Mouse (Mus musculus) liver, adult 2 months (tissue): ENCODE measurements around the gene Adgrl2. TPM values are rescaled to one million over a fixed set of nuclear protein-coding genes. Genes with fewer than 3 reads are reported as not detected.
A peak's percentile ranks its signal among the peaks of the same experiment; 100 is the strongest.

Source experiments
- DNase-seq: peaks from one replicate; pipeline ENCODE4 v3.0.0-alpha.2; 2011; ENCODE audit warnings: low read depth, low spot score; ENCODE audit errors: extremely low read depth
- H3K27ac ChIP-seq: fragments of 200-500 bp; replicated peaks from 2 replicates; pipeline ENCODE4 v1.5.1; 2012; ENCODE audit warnings: low read depth, mild to moderate bottlenecking, control low read depth, inconsistent platforms, low read length; ENCODE audit not compliant: insufficient read depth
- H3K27me3 ChIP-seq: fragments of 200-500 bp; 2 replicates; pipeline ENCODE4 v1.6.1; 2012; ENCODE audit warnings: mild to moderate bottlenecking, moderate library complexity, low read length, inconsistent platforms; ENCODE audit not compliant: control insufficient read depth, insufficient read depth
- H3K36me3 ChIP-seq: fragments of 200-500 bp; 2 replicates; pipeline ENCODE4 v1.6.1; 2012; ENCODE audit warnings: low read length, inconsistent platforms; ENCODE audit not compliant: control insufficient read depth, insufficient read depth
- H3K4me1 ChIP-seq: fragments of 200-500 bp; 2 replicates; pipeline ENCODE4 v1.6.1; 2011; ENCODE audit warnings: low read length; ENCODE audit not compliant: control insufficient read depth, insufficient read depth
- H3K4me3 ChIP-seq: fragments of 200-500 bp; 2 replicates; pipeline ENCODE4 v1.5.1; 2011; ENCODE audit warnings: low read depth, mild to moderate bottlenecking, control low read depth, low read length, moderate library complexity; ENCODE audit not compliant: insufficient read depth
- H3K79me2 ChIP-seq: fragments of 200-500 bp; 2 replicates; pipeline ENCODE4 v1.6.1; 2012; ENCODE audit warnings: inconsistent platforms, mild to moderate bottlenecking, low read length, moderate library complexity; ENCODE audit not compliant: control insufficient read depth, insufficient read depth
- H3K9ac ChIP-seq: fragments of 200-500 bp; 2 replicates; pipeline ENCODE4 v1.6.1; 2012; ENCODE audit warnings: low read depth, mild to moderate bottlenecking, control low read depth, inconsistent platforms, low read length
- CTCF ChIP-seq: fragments of 200-500 bp; IDR thresholded peaks from 2 replicates; pipeline ENCODE4 v1.5.1; 2011; ENCODE audit warnings: low read depth, low read length, control low read depth
- POLR2A ChIP-seq: fragments of 200-500 bp; IDR thresholded peaks from 2 replicates; pipeline ENCODE4 v1.6.1; 2011; ENCODE audit warnings: low read length, control low read depth; ENCODE audit not compliant: insufficient read depth; ENCODE audit errors: extremely low read depth
- WGBS: fragments of 180-500 bp; shearing (Covaris S2); methylation state at CpG from one replicate; pipeline ENCODE4 v1.1.7; 2018; 5-methylcytosine and 5-hydroxymethylcytosine counted together
- polyA plus RNA-seq: library from polyadenylated mRNA; depleted of rRNA; stranded (reverse); fragments of >200 nt; gene quantifications from 2 replicates; pipeline ENCODE4 v1.2.3, GENCODE M21; 2012
- total RNA-seq: library from RNA; depleted of rRNA; stranded (reverse); fragments of >200 nt; gene quantifications from 2 replicates; pipeline ENCODE4 v1.2.3, GENCODE M21; 2014

The Adgrl2 gene
- total and polyA plus RNA-seq, 2 experiments: 26.2 to 27.9 TPM

- Histone ChIP-seq H3K79me2 (peaks cover 57% of the 10 kb centered on the region), H3K4me3 (peak overlapping the region; percentile 31), H3K36me3 (no peaks in the 10 kb centered on the region), H3K9ac (peak overlapping the region; percentile 70), H3K27ac (peak overlapping the region; percentile 79), H3K27me3 (no peaks in the 10 kb centered on the region), H3K4me1 (peaks cover 27% of the 10 kb centered on the region)
- no peak for TF ChIP-seq POLR2A
- no peak for TF ChIP-seq CTCF
- peak; percentile 86 for DNase-seq
- 25% methylated on average over 13 of the region's 13 CpGs for WGBS
Observed at GRCm38 (mm10) chr3:148964991-148965605, 25.3 kb downstream of the Adgrl2 start.

DNA sequence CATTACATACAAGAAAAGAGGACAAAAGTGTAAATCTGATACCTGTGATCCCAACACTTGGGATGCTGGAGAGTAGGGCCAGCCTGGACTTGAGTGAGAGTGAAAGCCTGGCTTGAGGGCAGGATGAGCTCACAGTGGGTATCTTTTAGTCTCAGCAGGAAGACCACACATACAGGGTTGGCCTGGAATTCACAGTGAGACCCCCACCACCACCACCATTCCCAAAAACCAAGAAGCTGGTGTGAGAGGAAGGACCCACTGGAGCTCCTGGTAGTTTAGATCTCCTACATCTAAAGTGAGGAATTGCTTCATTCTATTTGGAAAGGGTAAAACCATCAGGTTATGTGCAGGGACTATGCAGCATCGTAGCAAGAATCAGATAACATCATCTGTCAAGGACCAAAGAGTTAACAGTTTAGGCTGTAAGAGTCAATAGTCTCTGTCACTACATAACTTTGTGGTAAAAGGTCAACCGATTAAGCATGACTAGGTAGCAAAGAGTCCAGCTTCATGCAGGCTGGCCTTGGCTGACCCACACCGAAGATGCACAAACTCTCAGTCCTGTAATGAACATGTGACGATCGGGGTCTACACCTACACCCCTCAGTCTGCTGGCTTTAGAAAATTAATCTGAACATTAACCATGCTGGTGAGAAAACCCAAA is 26.8 kb downstream of the Adgrl2 start:
- peaks cover 28% of the 10 kb centered on the region for H3K4me1 ChIP-seq
- H3K9ac ChIP-seq: no peak overlapping the region
- no peaks in the 10 kb centered on the region for H3K36me3 ChIP-seq
- no peaks in the 10 kb centered on the region for H3K27me3 ChIP-seq
- no peak overlapping the region for H3K4me3 ChIP-seq
- DNase-seq: peak; percentile 67
- H3K27ac ChIP-seq: no peak overlapping the region
- H3K79me2 ChIP-seq: peaks cover 44% of the 10 kb centered on the region
- 35% methylated on average over 5 of the region's 5 CpGs for WGBS
- no peak for TF ChIP-seq CTCF
- no peak for TF ChIP-seq POLR2A

DNA sequence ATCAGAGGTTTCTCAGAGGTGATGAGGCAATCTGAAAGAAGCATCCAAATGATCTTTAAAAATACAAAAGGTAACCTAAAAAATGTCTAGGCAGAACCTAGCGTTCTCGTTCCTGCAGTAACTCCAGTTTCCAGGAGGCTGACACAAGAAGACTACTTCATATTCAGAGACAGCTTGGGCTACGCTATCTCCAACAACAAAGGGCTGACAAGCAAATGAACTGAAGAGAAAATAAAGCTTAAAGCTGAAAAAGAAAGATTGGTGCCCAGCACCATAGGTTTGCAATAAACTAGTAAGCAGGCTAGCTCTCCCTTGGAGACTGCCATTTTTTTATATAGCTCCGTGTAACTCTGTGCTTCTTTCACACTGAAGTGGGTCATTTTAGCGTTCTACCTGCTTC is 28.7 kb downstream of the Adgrl2 start:
- peaks cover 27% of the 10 kb centered on the region for H3K4me1 ChIP-seq
- no peaks in the 10 kb centered on the region for H3K36me3 ChIP-seq
- H3K9ac ChIP-seq: no peak overlapping the region
- WGBS: 75% methylated on average over 5 of the region's 5 CpGs
- H3K4me3 ChIP-seq: no peak overlapping the region
- TF ChIP-seq CTCF (no peak), POLR2A (no peak)
- H3K79me2 ChIP-seq: peaks cover 44% of the 10 kb centered on the region
- no peak for DNase-seq
- H3K27me3 ChIP-seq: no peaks in the 10 kb centered on the region
- no peak overlapping the region for H3K27ac ChIP-seq

GRCm38 (mm10) chr3:148960751-148961289 is 29.5 kb downstream of the Adgrl2 start:
- H3K36me3 ChIP-seq: no peaks in the 10 kb centered on the region
- no peak overlapping the region for H3K4me3 ChIP-seq
- WGBS: 65% methylated on average over 9 of the region's 9 CpGs
- H3K9ac ChIP-seq: no peak overlapping the region
- no peak for DNase-seq
- no peak for TF ChIP-seq CTCF
- TF ChIP-seq POLR2A: no peak
- H3K27ac ChIP-seq: no peak overlapping the region
- peaks cover 41% of the 10 kb centered on the region; the same call in 1 of the 2 replicates for H3K79me2 ChIP-seq
- H3K27me3 ChIP-seq: no peaks in the 10 kb centered on the region
- peaks cover 22% of the 10 kb centered on the region for H3K4me1 ChIP-seq

DNA sequence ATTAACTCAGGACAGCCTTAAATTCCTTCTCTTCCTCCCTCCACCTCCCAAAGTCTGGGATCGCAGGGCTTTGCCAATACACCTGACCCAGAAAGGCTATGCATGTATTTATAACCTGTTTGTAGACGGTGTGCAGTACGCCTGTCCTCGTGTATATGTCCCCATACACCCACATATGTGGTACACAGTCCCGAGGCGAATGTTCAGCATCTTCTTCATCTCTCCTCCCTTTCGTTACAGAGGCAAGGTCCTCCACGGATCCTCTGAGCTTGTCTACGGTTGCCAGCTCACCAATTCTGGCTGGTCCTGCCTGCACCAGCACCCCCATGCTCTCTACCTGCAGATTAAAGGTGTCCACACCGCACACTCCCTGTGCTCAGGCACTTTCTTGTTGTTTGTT is 30.1 kb downstream of the Adgrl2 start:
- TF ChIP-seq CTCF (no peak), POLR2A (no peak)
- Histone ChIP-seq H3K27ac (no peak overlapping the region), H3K9ac (no peak overlapping the region), H3K4me1 (peaks cover 17% of the 10 kb centered on the region), H3K79me2 (peaks cover 44% of the 10 kb centered on the region; the same call in 1 of the 2 replicates), H3K27me3 (no peaks in the 10 kb centered on the region), H3K4me3 (no peak overlapping the region), H3K36me3 (no peaks in the 10 kb centered on the region)
- WGBS: 81% methylated on average over 10 of the region's 10 CpGs
- DNase-seq: no peak
